Mouse (Mus musculus) megakaryocyte-erythroid progenitor cell, adult 5 weeks (primary cell): ENCODE measurements around the gene Nif3l1. TPM values are rescaled to one million over a fixed set of nuclear protein-coding genes. Genes with fewer than 3 reads are reported as not detected.

Experiments used
- polyA plus RNA-seq: library from polyadenylated mRNA; stranded (reverse); fragments of >175 nt; gene quantifications from 2 replicates; pipeline ENCODE4 v1.2.3, GENCODE M21; 2012

Nif3l1 gene
- polyA plus RNA-seq = 6.3 and 8.7 TPM in 2 replicates

GRCm38 (mm10) chr1:58445143-58445722 is at the start of gene Nif3l1, which contains the start of gene Ppil3:
TSS of gene Nif3l1 (plus strand) at chr1:58445151.
TSS of gene Ppil3 (minus strand) at chr1:58445486.

GRCm38 (mm10) chr1:58423371-58424248 is 21.3 kb upstream of the Nif3l1 start, which contains the start of gene Clk1:
TSS of gene Clk1 (minus strand) at chr1:58424066.

DNA sequence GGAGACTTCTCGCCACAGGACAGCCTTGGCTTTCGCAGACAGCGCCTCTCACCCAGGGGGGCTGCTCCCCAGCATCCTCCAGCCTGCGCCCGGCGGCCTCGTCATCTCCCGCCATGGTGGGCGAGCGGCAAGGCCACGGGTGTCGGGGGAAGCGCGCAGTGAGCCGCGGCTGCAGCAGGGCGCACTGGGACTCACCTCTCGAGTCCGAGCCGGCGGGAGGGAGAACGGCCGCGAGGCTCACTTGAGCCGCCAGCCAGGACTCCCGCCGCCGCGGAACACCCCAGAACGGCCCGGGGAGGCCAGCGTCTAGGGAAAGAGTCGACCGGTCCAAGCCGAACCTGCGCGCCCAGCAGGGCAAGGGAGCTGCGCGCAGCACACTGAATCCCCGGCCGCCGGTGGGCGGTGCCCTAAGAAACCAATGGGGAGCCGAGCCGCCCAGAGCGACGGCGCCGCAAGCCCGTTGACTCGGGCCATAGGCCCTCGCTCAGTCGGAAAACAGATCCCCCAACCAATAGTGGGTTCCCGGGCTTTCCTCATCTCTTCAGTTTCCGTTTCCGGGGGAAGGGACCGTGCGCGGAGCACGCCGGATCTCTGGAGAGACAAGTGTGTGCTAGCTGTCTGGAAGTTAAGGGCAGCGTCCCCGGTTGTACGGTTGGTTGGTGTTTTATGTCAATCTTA is 59.8 kb downstream of the Nif3l1 start, which contains the start of gene Orc2:
Orc2 (minus strand) TSS at position 533 of the 678 bp plus-strand sequence.

Other genes with a start within 250 kb of the Nif3l1 start
- 0.01 and 0.02 TPM in 2 replicates for gene Aox4, start 234.8 kb upstream of the Nif3l1 start, polyA plus RNA-seq
- gene Aox2, start 166.8 kb upstream of the Nif3l1 start, polyA plus RNA-seq = 0.01 TPM in 1 of 2 replicates, not detected in the other
- 7.6 and 7.8 TPM in 2 replicates for gene Bzw1, start 52.3 kb upstream of the Nif3l1 start, polyA plus RNA-seq
- 9.4 and 14.8 TPM in 2 replicates for gene Clk1, start 21.1 kb upstream of the Nif3l1 start, polyA plus RNA-seq
- gene Ppil3, start 335 bp downstream of the Nif3l1 start, polyA plus RNA-seq = 10.1 and 10.3 TPM in 2 replicates
- 14.6 and 21.0 TPM in 2 replicates for gene Orc2, start 60.0 kb downstream of the Nif3l1 start, polyA plus RNA-seq
- gene Fam126b, start 141.2 kb downstream of the Nif3l1 start, polyA plus RNA-seq = 3.5 and 4.3 TPM in 2 replicates
- gene Ndufb3, start 141.2 kb downstream of the Nif3l1 start, polyA plus RNA-seq = 6.3 and 7.1 TPM in 2 replicates